ENCODE assay signal across 8 mouse cellular contexts in genomic region chr17:44151130-44151529, GRCm38 (mm10). TPM values are rescaled to one million over a fixed set of nuclear protein-coding genes. Genes with fewer than 3 reads are reported as not detected.
A peak's percentile ranks its signal among the peaks of the same experiment; 100 is the strongest.
DNase-seq lines count a peak whose midpoint lies in the region; ATAC-seq lines count a peak whose summit lies in the region.

No protein-coding gene starts in this region.

- no peak overlapping the region for H3K4me3 ChIP-seq in neural tube, embryonic 11.5 days (ENCODE audit: low read depth, low read length)

- no peaks in the 10 kb centered on the region for H3K9me3 ChIP-seq in neural tube, embryonic 11.5 days (ENCODE audit: control insufficient read depth, low read length)

- no peaks in the 10 kb centered on the region for H3K36me3 ChIP-seq in neural tube, embryonic 11.5 days (ENCODE audit: control insufficient read depth, insufficient read depth, low read length)

- ATAC-seq in neural tube, embryonic 11.5 days (ENCODE audit: insufficient read depth, low FRiP score, low TSS enrichment) = no peak

- DNase-seq in heart, adult 18-20 months = peak; percentile 47 to 82
- DNase-seq in heart, postnatal 25 days (ENCODE audit: low spot score) = no peak
- DNase-seq in right cerebral cortex, postnatal 4 days = peak; percentile 48
- no peak for DNase-seq in right cerebral cortex, postnatal 36 days (ENCODE audit: low spot score in 2 of 2)
- peak; percentile 48 for DNase-seq in embryo, embryonic 10.5 days (ENCODE audit: low spot score)
- peak; percentile 65 for DNase-seq in kidney, adult 9 months
- DNase-seq in neural tube, embryonic 11.5 days (ENCODE audit: low spot score) = peak; percentile 36
- DNase-seq in c-Kit-positive CD71-positive TER-119-positive erythroid progenitor cells, embryonic 14.5 days (ENCODE audit: low spot score) = no peak

- no peak overlapping the region for H3K27ac ChIP-seq in neural tube, embryonic 11.5 days (ENCODE audit: low read depth, low read length)

- intact Hi-C loops in heart, postnatal 25 days (cut with DNase I) = loop anchor here (1.0 to 2.0 kb wide), 2 partner anchors 38 to 106 kb away; partner anchors contain the start of gene Clic5

- H3K9ac ChIP-seq in neural tube, embryonic 11.5 days (ENCODE audit: low read length) = no peak overlapping the region

- no peaks in the 10 kb centered on the region for H3K27me3 ChIP-seq in neural tube, embryonic 11.5 days (ENCODE audit: control insufficient read depth, insufficient read depth, low read length)

- no peaks in the 10 kb centered on the region for H3K4me1 ChIP-seq in neural tube, embryonic 11.5 days (ENCODE audit: control insufficient read depth, insufficient read depth, low read length)

- WGBS in neural tube, embryonic 11.5 days = 65% methylated on average over 3 of the region's 3 CpGs

- no peak overlapping the region for H3K4me2 ChIP-seq in neural tube, embryonic 11.5 days (ENCODE audit: low read depth)

RNA-seq across cellular contexts. Expression of gene Clic5, which starts 37.3 kb away (rescaled TPM):
- 100 to 1,000 TPM; 141 to 144 TPM for total RNA-seq in heart, adult 18-20 months (2021)
- total RNA-seq in heart, postnatal 25 days (2021) = 100 to 1,000 TPM; 114 to 142 TPM
- polyA plus RNA-seq in neural tube, embryonic 11.5 days (2014; fragmentation: Nextera tagmentation; extraction: Ambion mirVana) = 0.14 and 0.23 TPM in 2 replicates

RNA-seq across cellular contexts. Expression of gene Enpp4, which starts 45.5 kb away (rescaled TPM):
- total RNA-seq in heart, adult 18-20 months (2021) = 10 to 100 TPM; 26.2 to 26.4 TPM
- total RNA-seq in heart, postnatal 25 days (2021) = 10 to 100 TPM; 19.0 to 19.1 TPM
- 4.6 and 5.0 TPM in 2 replicates for polyA plus RNA-seq in neural tube, embryonic 11.5 days (2014; fragmentation: Nextera tagmentation; extraction: Ambion mirVana)

Comparison
In these comparisons a context has a peak if more than half of its experiments do, and no peak if none do; other contexts are left out.
1. DNase-seq: peak in heart, adult 18-20 months (2 of 2), right cerebral cortex, postnatal 4 days (single experiment), embryo, embryonic 10.5 days (single experiment), kidney, adult 9 months (single experiment) and neural tube, embryonic 11.5 days (single experiment); none in heart, postnatal 25 days (single experiment), right cerebral cortex, postnatal 36 days (0 of 2) and c-Kit-positive CD71-positive TER-119-positive erythroid progenitor cells, embryonic 14.5 days (single experiment).